Mouse (Mus musculus): Measurements from ENCODE around the gene Mcam. TPM values are rescaled to one million over a fixed set of nuclear protein-coding genes. Genes with fewer than 3 reads are reported as not detected.

The Mcam gene
- polyA plus RNA-seq, 3 experiments from 2014 or later, result 0.69 TPM; not detected in 2

- no peak for ATAC-seq
Measured at GRCm38 (mm10) chr9:44135731-44136411, 1.6 kb downstream of the Mcam start.

- no peak for ATAC-seq
Measured at GRCm38 (mm10) chr9:44137846-44138245, 3.6 kb downstream of the Mcam start.

GRCm38 (mm10) chr9:44141951-44142350, 7.7 kb downstream of the Mcam start:
- no peak for ATAC-seq

GRCm38 (mm10) chr9:44143421-44143820, 9.2 kb downstream of the Mcam start:
- no peak for ATAC-seq

- no peak for ATAC-seq
Measured at GRCm38 (mm10) chr9:44144023-44144717, 9.9 kb downstream of the Mcam start.

- ATAC-seq, result no peak
Measured at GRCm38 (mm10) chr9:44144718-44145060, 10.4 kb downstream of the Mcam start.

- ATAC-seq, result no peak
Measured at GRCm38 (mm10) chr9:44147290-44147689, 13.0 kb downstream of the Mcam start.

GRCm38 (mm10) chr9:44159886-44160285, 25.6 kb downstream of the Mcam start:
- no peak for ATAC-seq

- no peak for ATAC-seq
Measured at GRCm38 (mm10) chr9:44168931-44169330, 34.7 kb downstream of the Mcam start.

- no peak for ATAC-seq
Measured at GRCm38 (mm10) chr9:44170691-44171151, 36.5 kb downstream of the Mcam start.

GRCm38 (mm10) chr9:44175556-44175955, 41.3 kb downstream of the Mcam start:
- ATAC-seq, result no peak

- no peak for ATAC-seq
Measured at GRCm38 (mm10) chr9:44175957-44176356, 41.7 kb downstream of the Mcam start.

GRCm38 (mm10) chr9:44177405-44177804, 43.1 kb downstream of the Mcam start:
- ATAC-seq, result no peak

- peak; percentile 41 for ATAC-seq
Measured at GRCm38 (mm10) chr9:44178389-44178788, 44.1 kb downstream of the Mcam start.

- no peak for ATAC-seq
Measured at GRCm38 (mm10) chr9:44178811-44179210, 44.5 kb downstream of the Mcam start.

GRCm38 (mm10) chr9:44181537-44181936, 47.3 kb downstream of the Mcam start:
- ATAC-seq, result peak; percentile 60

GRCm38 (mm10) chr9:44182260-44182659, 48.0 kb downstream of the Mcam start:
- ATAC-seq, result no peak

GRCm38 (mm10) chr9:44188223-44188622, 54.0 kb downstream of the Mcam start:
- ATAC-seq, result no peak

- no peak for ATAC-seq
Measured at GRCm38 (mm10) chr9:44191166-44191565, 56.9 kb downstream of the Mcam start.

- no peak for ATAC-seq
Measured at GRCm38 (mm10) chr9:44192312-44192711, 58.0 kb downstream of the Mcam start.

Data from inflammation-experienced regulatory T-cells, adult 6 months (primary cell).